Mouse (Mus musculus): ENCODE data around the gene Senp7. TPM values are rescaled to one million over a fixed set of nuclear protein-coding genes. Genes with fewer than 3 reads are reported as not detected.

Senp7 gene
- polyA plus RNA-seq, 1 experiment = 4.5 TPM

GRCm38 (mm10) chr16:56175867-56176581 lies 127.9 kb downstream of the Senp7 start:
- Histone ChIP-seq H3K4me3 (replicated peaks; ENCODE audit: extremely low read depth, low read depth, low read length) (no peak overlapping the region), H3K4me1 (ENCODE audit: control insufficient read depth, insufficient read depth, low read length) (no peaks in the 10 kb centered on the region)
- DNase-seq = no peak
- WGBS = 62% methylated on average over 8 of the region's 8 CpGs
- peak; percentile 38; the same call in 1 of the 2 replicates for TF ChIP-seq CTCF (IDR thresholded peaks at IDR 0.05; ENCODE audit: insufficient read depth, low read length)
- no peak for TF ChIP-seq POLR2A (IDR thresholded peaks at IDR 0.05; ENCODE audit: borderline replicate concordance, extremely low read depth, low read depth, low read length)

- DNase-seq = no peak
- TF ChIP-seq POLR2A (IDR thresholded peaks at IDR 0.05; ENCODE audit: borderline replicate concordance, extremely low read depth, low read depth, low read length) (no peak), CTCF (IDR thresholded peaks at IDR 0.05; ENCODE audit: insufficient read depth, low read length) (no peak)
- no peaks in the 10 kb centered on the region for H3K4me1 ChIP-seq (ENCODE audit: control insufficient read depth, insufficient read depth, low read length)
Measured at GRCm38 (mm10) chr16:56186863-56187262, 138.7 kb downstream of the Senp7 start.

GRCm38 (mm10) chr16:56188198-56188597 lies 140.1 kb downstream of the Senp7 start:
- DNase-seq = no peak
- WGBS = 94% methylated on average over 9 of the region's 9 CpGs
- TF ChIP-seq POLR2A (IDR thresholded peaks at IDR 0.05; ENCODE audit: borderline replicate concordance, extremely low read depth, low read depth, low read length) (no peak), CTCF (IDR thresholded peaks at IDR 0.05; ENCODE audit: insufficient read depth, low read length) (no peak)
- Histone ChIP-seq H3K4me1 (ENCODE audit: control insufficient read depth, insufficient read depth, low read length) (no peaks in the 10 kb centered on the region), H3K4me3 (replicated peaks; ENCODE audit: extremely low read depth, low read depth, low read length) (no peak overlapping the region)

More at GRCm38 (mm10) chr16:56186863-56187262, 138.7 kb downstream of the Senp7 start:
- 82% methylated on average over 4 of the region's 4 CpGs for WGBS
- H3K4me3 ChIP-seq (replicated peaks; ENCODE audit: extremely low read depth, low read depth, low read length) = no peak overlapping the region

GRCm38 (mm10) chr16:56204051-56204450 lies 155.9 kb downstream of the Senp7 start, which contains the start of gene Impg2:
Impg2 (plus strand) TSS chr16:56204313.
- TF ChIP-seq CTCF (IDR thresholded peaks at IDR 0.05; ENCODE audit: insufficient read depth, low read length) (no peak), POLR2A (IDR thresholded peaks at IDR 0.05; ENCODE audit: borderline replicate concordance, extremely low read depth, low read depth, low read length) (no peak)
- no peak within 1 kb of the TSS for H3K4me3 ChIP-seq (replicated peaks; ENCODE audit: extremely low read depth, low read depth, low read length)
- DNase-seq = no peak
- no peaks in the 10 kb centered on the region for H3K4me1 ChIP-seq (ENCODE audit: control insufficient read depth, insufficient read depth, low read length)
- WGBS = 67% methylated on average over 6 of the region's 6 CpGs

GRCm38 (mm10) chr16:56212740-56213139 lies 164.6 kb downstream of the Senp7 start:
- Histone ChIP-seq H3K4me3 (replicated peaks; ENCODE audit: extremely low read depth, low read depth, low read length) (no peak overlapping the region), H3K4me1 (ENCODE audit: control insufficient read depth, insufficient read depth, low read length) (no peaks in the 10 kb centered on the region)
- no peak for DNase-seq
- TF ChIP-seq POLR2A (IDR thresholded peaks at IDR 0.05; ENCODE audit: borderline replicate concordance, extremely low read depth, low read depth, low read length) (no peak), CTCF (IDR thresholded peaks at IDR 0.05; ENCODE audit: insufficient read depth, low read length) (no peak)
- 58% methylated on average over 3 of the region's 3 CpGs for WGBS

- TF ChIP-seq CTCF (IDR thresholded peaks at IDR 0.05; ENCODE audit: insufficient read depth, low read length) (no peak), POLR2A (IDR thresholded peaks at IDR 0.05; ENCODE audit: borderline replicate concordance, extremely low read depth, low read depth, low read length) (no peak)
- Histone ChIP-seq H3K4me1 (ENCODE audit: control insufficient read depth, insufficient read depth, low read length) (no peaks in the 10 kb centered on the region), H3K4me3 (replicated peaks; ENCODE audit: extremely low read depth, low read depth, low read length) (no peak overlapping the region)
- DNase-seq = no peak
Measured at GRCm38 (mm10) chr16:56227686-56228085, 179.5 kb downstream of the Senp7 start.

- Histone ChIP-seq H3K4me1 (ENCODE audit: control insufficient read depth, insufficient read depth, low read length) (no peaks in the 10 kb centered on the region), H3K4me3 (replicated peaks; ENCODE audit: extremely low read depth, low read depth, low read length) (no peak overlapping the region)
- no peak for TF ChIP-seq CTCF (IDR thresholded peaks at IDR 0.05; ENCODE audit: insufficient read depth, low read length)
- no peak for TF ChIP-seq POLR2A (IDR thresholded peaks at IDR 0.05; ENCODE audit: borderline replicate concordance, extremely low read depth, low read depth, low read length)
- no peak for DNase-seq
- WGBS = 26% methylated on average over 2 of the region's 2 CpGs
Measured at GRCm38 (mm10) chr16:56229455-56229854, 181.3 kb downstream of the Senp7 start.

GRCm38 (mm10) chr16:56231300-56231699 lies 183.2 kb downstream of the Senp7 start:
- TF ChIP-seq POLR2A (IDR thresholded peaks at IDR 0.05; ENCODE audit: borderline replicate concordance, extremely low read depth, low read depth, low read length) (no peak), CTCF (IDR thresholded peaks at IDR 0.05; ENCODE audit: insufficient read depth, low read length) (peak; percentile 33; the same call in 1 of the 2 replicates)
- 51% methylated on average over 10 of the region's 10 CpGs for WGBS
- peak; percentile 15 for DNase-seq
- Histone ChIP-seq H3K4me1 (ENCODE audit: control insufficient read depth, insufficient read depth, low read length) (no peaks in the 10 kb centered on the region), H3K4me3 (replicated peaks; ENCODE audit: extremely low read depth, low read depth, low read length) (no peak overlapping the region)

- 63% methylated on average over 10 of the region's 10 CpGs for WGBS
Measured at GRCm38 (mm10) chr16:56232736-56233135, 184.6 kb downstream of the Senp7 start.

More at GRCm38 (mm10) chr16:56232736-56233135, 184.6 kb downstream of the Senp7 start:
- no peak for TF ChIP-seq CTCF (IDR thresholded peaks at IDR 0.05; ENCODE audit: insufficient read depth, low read length)
- no peak for TF ChIP-seq POLR2A (IDR thresholded peaks at IDR 0.05; ENCODE audit: borderline replicate concordance, extremely low read depth, low read depth, low read length)
- no peak overlapping the region for H3K4me3 ChIP-seq (replicated peaks; ENCODE audit: extremely low read depth, low read depth, low read length)
- H3K4me1 ChIP-seq (ENCODE audit: control insufficient read depth, insufficient read depth, low read length) = no peaks in the 10 kb centered on the region
- DNase-seq = no peak

Other genes with a start within 250 kb of the Senp7 start
- gene Nfkbiz, start 209.4 kb upstream of the Senp7 start, polyA plus RNA-seq (2012; rRNA removed) = 13.4 and 15.3 TPM in 2 replicates
- gene Nxpe3, start 153.1 kb upstream of the Senp7 start, polyA plus RNA-seq (2012; rRNA removed) = 1.8 and 2.9 TPM in 2 replicates
- 0.55 and 1.6 TPM in 2 replicates for gene Cep97, start 113.5 kb upstream of the Senp7 start, polyA plus RNA-seq (2012; rRNA removed)
- 61.7 and 86.4 TPM in 2 replicates for gene Rpl24, start 82.1 kb upstream of the Senp7 start, polyA plus RNA-seq (2012; rRNA removed)
- 3.3 and 3.7 TPM in 2 replicates for gene Zbtb11, start 74.5 kb upstream of the Senp7 start, polyA plus RNA-seq (2012; rRNA removed)
- gene Pcnp, start 18.6 kb upstream of the Senp7 start, polyA plus RNA-seq (2012; rRNA removed) = 12.2 and 25.4 TPM in 2 replicates
- gene Trmt10c, start 10.5 kb upstream of the Senp7 start, polyA plus RNA-seq (2012; rRNA removed) = 2.1 TPM in 2 replicates
- gene Impg2, start 156.0 kb downstream of the Senp7 start, polyA plus RNA-seq (2012; rRNA removed) = 0.06 and 0.15 TPM in 2 replicates